23 mouse cellular contexts compared by ENCODE assay signal in the genomic region with DNA sequence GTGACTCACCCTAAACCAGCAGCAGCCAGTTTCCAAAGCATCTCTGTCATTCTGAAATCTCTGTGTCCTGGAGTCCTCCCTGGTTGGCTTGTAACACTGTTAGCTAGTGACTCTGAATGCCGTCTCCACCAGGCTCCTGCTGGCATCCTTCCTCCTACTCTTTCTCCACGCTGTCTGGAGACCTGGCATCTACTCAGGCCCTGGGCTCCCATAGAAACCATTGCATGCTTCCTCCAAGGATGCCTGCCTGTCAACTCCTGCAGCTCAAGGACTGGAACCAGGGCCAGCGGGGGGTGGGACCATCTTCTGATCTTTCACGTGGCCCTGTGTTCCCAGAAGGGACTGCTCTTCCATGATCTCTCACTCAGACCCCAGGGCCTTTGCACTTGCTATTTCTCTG.
DNase-seq lines count a peak whose midpoint lies in the region; ATAC-seq and TF ChIP-seq lines count a peak whose summit lies in the region.
"Had no signal": no experiment of that assay in that cellular context is flagged by ENCODE, and none has a peak within 500 bp of the region (broad histone marks: within the 10 kb centered on the region; RNA-seq: fewer than 3 reads in every experiment).

No protein-coding gene starts in this region.

- H3K27me3 ChIP-seq in cerebellum, adult 2 months (ENCODE audit: control insufficient read depth, insufficient read depth, low read length) = no peaks in the 10 kb centered on the region
- H3K27me3 ChIP-seq: kidney, embryonic 15.5 days; lung, embryonic 15.5 days; midbrain, embryonic 13.5 days had no signal

- no peak for TF ChIP-seq CTCF in cerebellum, adult 2 months (IDR thresholded peaks at IDR 0.05; ENCODE audit: borderline replicate concordance, insufficient read depth, low read depth, low read length)

- ATAC-seq in erythroblast, adult 5-6 weeks (replicated peaks; ENCODE audit: low FRiP score, poor library complexity, severe bottlenecking) = no peak
- ATAC-seq: forebrain, embryonic 14.5 days; intestine, embryonic 16.5 days; liver, embryonic 12.5 days; midbrain, embryonic 13.5 days had no signal

- DNase-seq in layer of hippocampus, adult 11-12 months (ENCODE audit: low spot score) = peak; percentile 41
- no peak for DNase-seq in layer of hippocampus, postnatal 36 days
- DNase-seq in Muller cell, postnatal 12 days (ENCODE audit: inconsistent ontology term) = peak; percentile 7
- peak; percentile 60 to 72 for DNase-seq in cerebellum, adult 2 months
- DNase-seq in frontal cortex, postnatal 36 days (ENCODE audit: low spot score in 2 of 2) = peak; percentile 44 to 74
- no peak for DNase-seq in embryo, embryonic 9.5 days (ENCODE audit: extremely low spot score)
- no peak for DNase-seq in spleen, postnatal 4 days (ENCODE audit: low spot score in 2 of 2)
- DNase-seq: adrenal gland, postnatal 25 days; embryo, embryonic 11 days; heart, adult 2 months; retina, postnatal 1 day; thymus, postnatal 14 days had no signal

- peaks cover 13% of the 10 kb centered on the region for H3K4me1 ChIP-seq in cerebellum, adult 2 months (ENCODE audit: control insufficient read depth, insufficient read depth, low read length)
- H3K4me1 ChIP-seq: kidney, embryonic 15.5 days; liver, embryonic 12.5 days; lung, embryonic 15.5 days; midbrain, embryonic 13.5 days had no signal

- WGBS in cerebellum, adult 2 months = 17% methylated on average over 4 of the region's 4 CpGs

- no peak overlapping the region for H3K27ac ChIP-seq in cerebellum, adult 2 months (ENCODE audit: insufficient read depth, low read length)
- H3K27ac ChIP-seq: heart, adult 2 months; hindbrain, embryonic 14.5 days; kidney, embryonic 15.5 days; liver, embryonic 12.5 days; lung, embryonic 15.5 days; macrophage; midbrain, embryonic 13.5 days; stomach, postnatal 0 days had no signal

- TF ChIP-seq POLR2A in cerebellum, adult 2 months (IDR thresholded peaks at IDR 0.05; ENCODE audit: borderline replicate concordance, insufficient read depth, low read length) = no peak

- no peak overlapping the region for H3K4me3 ChIP-seq in cerebellum, adult 2 months (replicated peaks; ENCODE audit: insufficient read depth, low read depth, low read length)
- H3K4me3 ChIP-seq: heart, adult 2 months; kidney, embryonic 15.5 days; liver, embryonic 12.5 days; lung, embryonic 15.5 days; midbrain, embryonic 13.5 days; myocyte had no signal

Comparison
In these comparisons a context has a peak if more than half of its experiments do, and no peak if none do; other contexts are left out.
1. DNase-seq: peak in layer of hippocampus, adult 11-12 months (single experiment), Muller cell, postnatal 12 days (single experiment), cerebellum, adult 2 months (2 of 2) and frontal cortex, postnatal 36 days (2 of 2); none in layer of hippocampus, postnatal 36 days (0 of 2), embryo, embryonic 9.5 days (single experiment) and spleen, postnatal 4 days (0 of 2).